Mouse (Mus musculus) lung, adult 2 months (tissue): ENCODE data around the gene Slco3a1.

Experiments used
- CTCF ChIP-seq: fragments of 200-500 bp; IDR thresholded peaks from 2 replicates; pipeline ENCODE4 v1.5.1; 2011; ENCODE audit warnings: mild to moderate bottlenecking, low read length, control low read depth; ENCODE audit not compliant: insufficient read depth
- POLR2A ChIP-seq: fragments of 200-500 bp; IDR thresholded peaks from 2 replicates; pipeline ENCODE4 v1.6.1; 2011; ENCODE audit warnings: low read depth, mild to moderate bottlenecking, control low read depth, low read length, borderline replicate concordance; ENCODE audit errors: extremely low read depth

- TF ChIP-seq CTCF: no peak
- TF ChIP-seq POLR2A: no peak
These were observed 117.9 kb downstream of the Slco3a1 start for GRCm38 (mm10) chr7:74436642-74437041.
